Mouse (Mus musculus) R1 (cell line): ENCODE data around the gene Polr3b.

ENCODE experiments used
- DNase-seq: peaks from one replicate; pipeline ENCODE4 v3.0.0-alpha.2; 2018; ENCODE audit warnings: low read depth, low spot score

Gene Polr3b

GRCm38 (mm10) chr10:84662138-84662537 lies 40.0 kb downstream of the Polr3b start:
- no peak for DNase-seq

- peak; percentile 75 for DNase-seq
Observed at GRCm38 (mm10) chr10:84665713-84666260, 43.7 kb downstream of the Polr3b start.

GRCm38 (mm10) chr10:84675653-84676052 lies 53.6 kb downstream of the Polr3b start:
- no peak for DNase-seq

GRCm38 (mm10) chr10:84676511-84676910 lies 54.4 kb downstream of the Polr3b start:
- DNase-seq, result no peak

- DNase-seq, result no peak
Observed at GRCm38 (mm10) chr10:84677871-84678270, 55.8 kb downstream of the Polr3b start.

- DNase-seq, result no peak
Observed at GRCm38 (mm10) chr10:84678441-84678840, 56.3 kb downstream of the Polr3b start.

- peak; percentile 21 for DNase-seq
Observed at GRCm38 (mm10) chr10:84685444-84686121, 63.5 kb downstream of the Polr3b start.

GRCm38 (mm10) chr10:84686122-84686497 lies 64.0 kb downstream of the Polr3b start:
- DNase-seq, result peak; percentile 87

GRCm38 (mm10) chr10:84686705-84687104 lies 64.6 kb downstream of the Polr3b start:
- DNase-seq, result no peak

GRCm38 (mm10) chr10:84687736-84688135 lies 65.6 kb downstream of the Polr3b start:
- no peak for DNase-seq

GRCm38 (mm10) chr10:84689846-84690245 lies 67.8 kb downstream of the Polr3b start:
- no peak for DNase-seq

GRCm38 (mm10) chr10:84690818-84691217 lies 68.7 kb downstream of the Polr3b start:
- no peak for DNase-seq

- no peak for DNase-seq
Observed at GRCm38 (mm10) chr10:84691692-84692091, 69.6 kb downstream of the Polr3b start.

- no peak for DNase-seq
Observed at GRCm38 (mm10) chr10:84693841-84694638, 71.9 kb downstream of the Polr3b start.

GRCm38 (mm10) chr10:84700236-84700987 lies 78.3 kb downstream of the Polr3b start:
- no peak for DNase-seq

GRCm38 (mm10) chr10:84701110-84701509 lies 79.0 kb downstream of the Polr3b start:
- peak; percentile 36 for DNase-seq

- DNase-seq, result no peak
Observed at GRCm38 (mm10) chr10:84702115-84702514, 80.0 kb downstream of the Polr3b start.

- no peak for DNase-seq
Observed at GRCm38 (mm10) chr10:84704594-84704993, 82.5 kb downstream of the Polr3b start.

GRCm38 (mm10) chr10:84705234-84705633 lies 83.1 kb downstream of the Polr3b start:
- DNase-seq, result no peak

- no peak for DNase-seq
Observed at GRCm38 (mm10) chr10:84706543-84706942, 84.5 kb downstream of the Polr3b start.

GRCm38 (mm10) chr10:84707226-84707625 lies 85.1 kb downstream of the Polr3b start:
- no peak for DNase-seq
